Mouse (Mus musculus): ENCODE measurements at regions not wholly inside any gene's neighbourhood (a gene's known extent, or its start where the extent isn't known, plus 50 kb on each side); places are given as distances from the start of the nearest gene placed in this dataset.

DNA sequence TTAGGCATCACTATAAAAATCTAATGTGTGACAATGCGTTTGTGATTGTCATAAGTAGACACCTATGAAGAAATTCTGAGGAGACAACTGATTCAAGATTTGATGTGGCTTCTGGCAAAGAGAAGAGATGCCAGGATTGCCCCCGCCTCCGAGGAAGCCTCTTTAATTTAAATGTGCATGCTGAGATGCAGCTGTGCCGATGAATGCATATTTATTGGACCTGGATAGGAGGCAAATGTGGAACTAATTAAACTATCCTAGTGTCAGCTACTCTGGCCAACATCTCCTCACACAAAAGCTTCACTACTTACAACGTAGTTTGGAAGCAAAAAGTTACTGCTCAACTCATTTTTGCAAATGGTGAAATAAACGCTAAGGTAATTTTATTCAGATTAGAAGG lies 173.4 kb upstream of the Dph6 start:
- intact Hi-C loops (cut with DNase I), result no loop called here

DNA sequence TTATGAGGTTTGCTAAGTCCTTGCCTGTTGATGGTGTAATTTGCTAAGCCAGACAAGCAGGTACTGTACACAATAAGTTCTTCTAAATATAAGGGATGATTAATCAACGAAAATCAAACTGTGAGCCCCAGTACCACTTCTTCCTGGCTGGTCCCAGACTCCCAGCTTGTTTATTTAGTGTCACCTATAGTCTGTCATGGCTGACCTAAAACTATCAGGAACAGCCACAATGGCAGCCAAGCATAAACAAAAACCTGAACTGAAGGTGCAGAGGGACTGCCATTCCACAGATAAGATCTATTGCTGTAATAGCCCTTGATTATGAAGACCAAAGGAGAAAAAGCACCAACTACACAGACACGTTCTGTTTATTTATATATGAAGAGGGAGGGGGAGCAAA lies 180.9 kb upstream of the Dph6 start:
- intact Hi-C loops (cut with DNase I), result no loop called here

GRCm38 (mm10) chr2:114843696-114844388 lies 189.1 kb upstream of the Dph6 start:
- intact Hi-C loops (cut with DNase I), result no loop called here

DNA sequence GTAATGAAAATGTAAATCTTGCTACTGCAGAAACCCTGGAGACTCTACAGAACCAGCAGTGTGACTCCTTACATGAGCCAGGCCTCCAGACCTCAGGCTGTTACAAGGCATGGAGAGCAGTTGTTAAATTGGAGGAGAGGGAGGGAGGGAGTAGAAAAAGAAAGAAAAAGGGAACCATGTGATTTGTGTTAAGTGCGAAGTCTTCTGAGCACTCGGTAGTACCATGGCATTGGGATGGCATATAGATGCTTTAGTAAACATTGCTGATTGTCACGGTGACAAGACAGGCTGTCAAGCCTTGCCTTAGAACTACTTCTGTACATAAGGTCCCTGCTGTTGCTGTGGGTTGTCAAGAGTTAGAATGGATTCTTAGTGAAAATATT lies 189.6 kb upstream of the Dph6 start:
- intact Hi-C loops (cut with DNase I), result no loop called here

DNA sequence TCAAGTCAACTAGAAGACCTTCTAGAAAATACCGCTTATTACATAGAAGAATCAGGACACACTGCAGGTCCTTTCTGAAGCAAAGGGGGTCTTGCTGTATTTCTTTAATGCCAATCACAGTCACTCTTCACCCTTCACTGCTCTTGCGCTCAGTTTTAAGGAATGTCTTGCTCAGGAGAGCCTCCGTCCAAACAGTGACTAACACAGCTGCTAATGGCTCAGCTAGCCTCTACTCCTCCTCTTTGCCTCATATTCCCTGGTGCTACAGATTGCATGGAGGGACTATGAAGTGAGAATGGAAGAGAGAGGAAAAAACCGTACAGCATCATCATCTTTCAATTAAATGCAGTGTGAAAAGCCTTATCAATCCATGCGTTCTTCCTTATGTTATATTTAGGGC lies 193.7 kb upstream of the Dph6 start:
- intact Hi-C loops (cut with DNase I), result loop anchor here (5.0 kb wide), 1 partner anchor 664 kb away; no protein-coding TSS in a partner anchor

- intact Hi-C loops (cut with DNase I), result loop anchor here (5.0 kb wide), 1 partner anchor 663 kb away; no protein-coding TSS in a partner anchor
These were observed 194.2 kb upstream of the Dph6 start for GRCm38 (mm10) chr2:114848914-114849313.

DNA sequence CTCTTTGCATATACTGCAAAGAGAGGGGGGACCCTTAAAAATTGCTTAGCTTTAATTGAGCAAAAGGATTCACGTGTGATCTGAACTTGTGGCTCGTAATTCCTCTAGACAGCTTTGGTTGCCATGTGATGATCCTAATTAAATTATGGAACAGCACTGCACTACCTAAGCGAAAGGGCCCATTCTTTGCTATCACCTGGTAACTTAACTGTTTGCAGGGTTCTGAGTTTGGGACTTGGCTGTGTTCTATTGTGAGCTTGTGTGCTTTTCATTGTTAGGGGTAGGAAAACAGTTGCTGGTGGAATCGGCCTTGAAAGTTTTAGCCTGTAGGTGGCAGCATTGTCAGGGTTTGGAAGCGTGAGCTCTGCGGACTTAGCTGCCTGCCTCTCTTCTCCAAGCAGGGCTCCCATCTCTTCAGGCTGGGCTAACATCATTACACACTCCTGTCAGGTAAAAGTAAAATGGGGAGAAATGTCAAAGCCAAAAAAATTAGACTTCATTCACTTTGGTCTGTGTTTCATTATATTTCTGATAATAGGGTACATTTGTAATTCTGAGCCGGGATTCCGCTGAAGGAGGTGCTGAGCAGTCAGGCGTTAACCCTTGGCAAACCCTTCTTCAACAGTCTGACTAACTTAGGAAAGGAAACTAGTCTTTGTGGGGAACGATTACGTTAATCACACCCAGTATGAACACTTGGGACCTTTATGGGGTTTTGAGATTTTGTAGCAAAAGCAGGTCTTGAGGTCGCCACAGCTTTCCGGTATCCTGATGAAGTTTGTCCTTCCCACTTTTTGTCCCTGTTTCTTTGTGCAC lies 199.2 kb upstream of the Dph6 start:
- intact Hi-C loops (cut with DNase I), result loop anchor here (5.0 kb wide), 1 partner anchor 998 kb away; no protein-coding TSS in a partner anchor

- intact Hi-C loops (cut with DNase I), result no loop called here
These were observed 217.5 kb upstream of the Dph6 start for GRCm38 (mm10) chr2:114872272-114872671.

GRCm38 (mm10) chr2:114873090-114873489 lies 218.3 kb upstream of the Dph6 start:
- intact Hi-C loops (cut with DNase I), result no loop called here

- intact Hi-C loops (cut with DNase I), result no loop called here
These were observed 224.3 kb upstream of the Dph6 start for GRCm38 (mm10) chr2:114879084-114879483.

GRCm38 (mm10) chr2:114879784-114880183 lies 225.0 kb upstream of the Dph6 start:
- intact Hi-C loops (cut with DNase I), result no loop called here

DNA sequence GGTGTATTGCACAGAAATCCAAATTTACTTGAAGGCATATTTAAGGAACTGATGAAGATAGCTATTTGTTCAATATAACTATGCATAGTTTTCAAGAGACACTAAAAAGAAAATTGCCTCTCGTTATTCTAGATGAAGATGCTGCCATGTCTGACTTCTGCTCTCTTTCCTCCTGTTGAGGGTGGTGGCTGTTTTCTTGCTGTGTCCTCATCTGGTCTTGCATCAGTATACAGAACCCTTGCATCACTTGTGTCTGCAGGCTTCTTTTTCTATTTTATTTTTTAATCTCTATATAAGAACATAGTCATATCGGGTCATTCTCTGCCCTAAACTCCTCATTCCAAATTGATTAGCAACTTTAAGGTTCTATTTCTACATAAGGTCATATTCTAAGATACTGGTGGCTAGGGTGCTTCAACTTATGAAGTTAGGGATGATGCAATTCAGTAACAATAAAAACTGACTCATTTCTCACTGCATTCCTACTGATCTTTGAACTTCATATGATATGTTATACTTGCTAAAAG lies 231.0 kb upstream of the Dph6 start:
- intact Hi-C loops (cut with DNase I), result no loop called here

DNA sequence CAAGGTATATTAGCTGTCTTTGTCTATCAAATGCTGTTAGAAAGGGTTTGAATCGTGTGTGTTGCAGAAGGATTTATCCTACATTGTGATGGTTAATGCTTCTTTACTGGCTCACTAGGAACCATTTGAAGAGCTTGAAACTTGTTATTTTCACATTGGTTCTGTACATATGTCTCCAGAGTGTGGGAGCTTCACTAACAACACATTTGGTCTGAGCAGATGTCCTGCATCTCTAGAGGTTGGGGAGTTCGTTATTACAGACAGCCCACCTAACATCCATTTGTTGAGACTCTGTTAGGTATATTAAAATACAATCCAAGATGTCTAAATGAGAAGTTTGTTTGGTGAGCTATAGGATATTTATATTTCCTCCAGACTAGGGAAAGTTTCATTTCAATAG lies 244.0 kb upstream of the Dph6 start:
- intact Hi-C loops (cut with DNase I), result no loop called here

- intact Hi-C loops (cut with DNase I), result no loop called here
These were observed 257.2 kb upstream of the Dph6 start for GRCm38 (mm10) chr2:114911845-114912500.

DNA sequence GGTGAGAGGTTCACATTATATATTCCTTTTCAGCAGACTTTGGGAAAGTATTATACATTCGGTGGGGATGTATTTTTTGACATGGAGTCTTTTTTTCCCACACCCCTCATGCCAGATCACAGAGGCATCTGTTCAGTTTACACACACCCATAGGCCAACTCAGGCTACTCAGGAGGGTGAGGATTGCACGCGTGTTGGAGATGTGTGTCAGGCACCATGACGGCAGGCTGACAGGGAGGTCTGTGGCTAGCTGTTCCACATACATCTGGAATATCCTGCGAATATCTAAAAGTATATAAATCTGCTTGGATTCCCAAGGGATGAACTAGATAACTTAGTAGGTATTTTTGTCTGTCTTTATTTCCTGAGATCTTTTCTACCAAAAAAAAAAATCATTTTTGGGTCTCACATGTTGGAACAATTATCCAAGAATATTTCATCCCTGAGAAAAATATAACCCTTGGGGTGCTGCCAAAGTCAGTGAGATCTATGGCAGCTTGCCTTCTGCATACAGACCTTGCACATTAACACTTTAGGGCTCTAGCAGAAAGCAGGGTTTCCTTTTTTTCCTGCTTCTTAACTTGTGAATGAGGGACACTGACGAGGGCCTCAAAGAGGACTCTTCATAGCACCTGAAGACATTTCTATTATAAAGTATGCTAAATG lies 260.4 kb upstream of the Dph6 start:
- intact Hi-C loops (cut with DNase I), result no loop called here

- intact Hi-C loops (cut with DNase I), result no loop called here
These were observed 263.9 kb upstream of the Dph6 start for GRCm38 (mm10) chr2:114918420-114919332.

- intact Hi-C loops (cut with DNase I), result no loop called here
These were observed 269.1 kb upstream of the Dph6 start for GRCm38 (mm10) chr2:114923911-114924310.

GRCm38 (mm10) chr2:114935436-114935835 lies 280.7 kb upstream of the Dph6 start:
- intact Hi-C loops (cut with DNase I), result no loop called here

GRCm38 (mm10) chr2:114938416-114939147 lies 283.8 kb upstream of the Dph6 start:
- intact Hi-C loops (cut with DNase I), result no loop called here

DNA sequence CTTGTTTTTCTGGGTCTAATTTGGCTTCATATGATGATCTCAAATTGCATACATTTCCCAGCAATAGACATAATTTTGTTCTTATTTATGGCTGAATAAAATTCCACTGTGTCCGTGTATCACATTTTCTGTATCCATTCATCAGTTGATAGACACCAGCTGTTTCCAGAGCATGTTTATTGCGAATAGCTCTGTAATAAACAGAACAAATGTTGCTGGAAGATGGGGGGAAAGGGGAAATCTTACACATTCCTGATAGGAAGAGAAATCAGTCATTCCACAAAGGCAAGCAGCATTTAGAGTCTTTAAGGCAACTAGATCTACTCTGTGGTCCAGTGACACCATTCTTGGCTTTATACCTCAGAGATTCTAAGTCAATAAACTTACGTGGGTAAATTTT lies 311.3 kb upstream of the Dph6 start:
- intact Hi-C loops (cut with DNase I), result no loop called here

Data from adrenal gland (tissue).